Mouse (Mus musculus): ENCODE measurements around the gene Rnf17.

The Rnf17 gene

GRCm38 (mm10) chr14:56506743-56507142, 104.4 kb downstream of the Rnf17 start:
- no peak for DNase-seq (ENCODE audit: low read depth in 2 of 2, low spot score in 2 of 2)

- no peak for DNase-seq (ENCODE audit: low read depth in 2 of 2, low spot score in 2 of 2)
Observed at GRCm38 (mm10) chr14:56512084-56512483, 109.7 kb downstream of the Rnf17 start.

- no peak for DNase-seq (ENCODE audit: low read depth in 2 of 2, low spot score in 2 of 2)
Observed at GRCm38 (mm10) chr14:56514775-56515174, 112.4 kb downstream of the Rnf17 start.

- DNase-seq (ENCODE audit: low read depth in 2 of 2, low spot score in 2 of 2), result no peak
Observed at GRCm38 (mm10) chr14:56530788-56531187, 128.4 kb downstream of the Rnf17 start.

GRCm38 (mm10) chr14:56544946-56545345, 142.6 kb downstream of the Rnf17 start:
- no peak for DNase-seq (ENCODE audit: low read depth in 2 of 2, low spot score in 2 of 2)

GRCm38 (mm10) chr14:56545491-56545890, 143.1 kb downstream of the Rnf17 start:
- DNase-seq (ENCODE audit: low read depth in 2 of 2, low spot score in 2 of 2), result no peak

GRCm38 (mm10) chr14:56550960-56551359, 148.6 kb downstream of the Rnf17 start:
- no peak for DNase-seq (ENCODE audit: low read depth in 2 of 2, low spot score in 2 of 2)

- no peak for DNase-seq (ENCODE audit: low read depth in 2 of 2, low spot score in 2 of 2)
Observed at GRCm38 (mm10) chr14:56552924-56553323, 150.5 kb downstream of the Rnf17 start.

GRCm38 (mm10) chr14:56553331-56553730, 150.9 kb downstream of the Rnf17 start:
- DNase-seq (ENCODE audit: low read depth in 2 of 2, low spot score in 2 of 2), result no peak

GRCm38 (mm10) chr14:56554716-56555115, 152.3 kb downstream of the Rnf17 start:
- no peak for DNase-seq (ENCODE audit: low read depth in 2 of 2, low spot score in 2 of 2)

GRCm38 (mm10) chr14:56559134-56559533, 156.8 kb downstream of the Rnf17 start:
- no peak for DNase-seq (ENCODE audit: low read depth in 2 of 2, low spot score in 2 of 2)

GRCm38 (mm10) chr14:56567476-56567875, 165.1 kb downstream of the Rnf17 start:
- no peak for DNase-seq (ENCODE audit: low read depth in 2 of 2, low spot score in 2 of 2)

- no peak for DNase-seq (ENCODE audit: low read depth in 2 of 2, low spot score in 2 of 2)
Observed at GRCm38 (mm10) chr14:56569041-56569440, 166.7 kb downstream of the Rnf17 start.

- DNase-seq (ENCODE audit: low read depth in 2 of 2, low spot score in 2 of 2), result peak; percentile 89 to 93
Observed at GRCm38 (mm10) chr14:56571310-56572093, 169.1 kb downstream of the Rnf17 start.

GRCm38 (mm10) chr14:56572546-56572945, 170.2 kb downstream of the Rnf17 start:
- no peak for DNase-seq (ENCODE audit: low read depth in 2 of 2, low spot score in 2 of 2)

Data from CD8-positive naive resting alpha-beta T cell, adult 2 months (primary cell).